Mouse (Mus musculus) neural tube, embryonic 15.5 days (tissue): ENCODE results near the gene 6030445D17Rik. TPM values are rescaled to one million over a fixed set of nuclear protein-coding genes. Genes with fewer than 3 reads are reported as not detected.

Source experiments
- ATAC-seq: fragments of 200-750 bp; cut with Nextera tagmentation; 2 replicates; pipeline ENCODE4 v1.8.0; 2017; ENCODE audit warnings: mild to moderate bottlenecking, moderate TSS enrichment, moderate library complexity; ENCODE audit not compliant: low FRiP score
- H3K27ac ChIP-seq: fragments of 300-500 bp; sonication (generic); replicated peaks from 2 replicates; pipeline ENCODE4 v1.5.1; 2015; ENCODE audit warnings: mild to moderate bottlenecking, inconsistent platforms
- H3K27me3 ChIP-seq: fragments of 300-500 bp; sonication (generic); replicated peaks from 2 replicates; pipeline ENCODE4 v1.6.1; 2015; ENCODE audit warnings: inconsistent platforms
- H3K36me3 ChIP-seq: fragments of 300-500 bp; sonication (generic); 2 replicates; pipeline ENCODE4 v1.6.1; 2015; ENCODE audit warnings: inconsistent platforms
- H3K4me1 ChIP-seq: fragments of 300-500 bp; sonication (generic); 2 replicates; pipeline ENCODE4 v1.6.1; 2015; ENCODE audit warnings: inconsistent platforms
- H3K4me2 ChIP-seq: fragments of 300-500 bp; sonication (generic); 2 replicates; pipeline ENCODE4 v1.6.1; 2015; ENCODE audit warnings: inconsistent platforms, mild to moderate bottlenecking, moderate library complexity
- H3K4me3 ChIP-seq: fragments of 300-500 bp; sonication (generic); replicated peaks from 2 replicates; pipeline ENCODE4 v1.5.1; 2015; ENCODE audit warnings: mild to moderate bottlenecking, inconsistent platforms
- H3K9ac ChIP-seq: fragments of 300-500 bp; sonication (generic); replicated peaks from 2 replicates; pipeline ENCODE4 v1.6.1; 2015; ENCODE audit warnings: mild to moderate bottlenecking, inconsistent platforms
- H3K9me3 ChIP-seq: fragments of 300-500 bp; sonication (generic); replicated peaks from 2 replicates; pipeline ENCODE4 v1.6.1; 2016; ENCODE audit warnings: inconsistent platforms
- WGBS: fragments of 180-500 bp; shearing (Covaris S2); methylation state at CpG from one replicate; pipeline ENCODE4 v1.1.7; 2015; ENCODE audit warnings: mixed read lengths; 5-methylcytosine and 5-hydroxymethylcytosine counted together
- polyA plus RNA-seq: library from polyadenylated mRNA; unstranded; fragments of >200 nt; fragmentation: Nextera tagmentation; extraction: Ambion mirVana; gene quantifications from 2 replicates; pipeline ENCODE4 v1.2.1, GENCODE M21; 2015

6030445D17Rik gene
- 0.19 and 0.47 TPM in 2 replicates for polyA plus RNA-seq

DNA sequence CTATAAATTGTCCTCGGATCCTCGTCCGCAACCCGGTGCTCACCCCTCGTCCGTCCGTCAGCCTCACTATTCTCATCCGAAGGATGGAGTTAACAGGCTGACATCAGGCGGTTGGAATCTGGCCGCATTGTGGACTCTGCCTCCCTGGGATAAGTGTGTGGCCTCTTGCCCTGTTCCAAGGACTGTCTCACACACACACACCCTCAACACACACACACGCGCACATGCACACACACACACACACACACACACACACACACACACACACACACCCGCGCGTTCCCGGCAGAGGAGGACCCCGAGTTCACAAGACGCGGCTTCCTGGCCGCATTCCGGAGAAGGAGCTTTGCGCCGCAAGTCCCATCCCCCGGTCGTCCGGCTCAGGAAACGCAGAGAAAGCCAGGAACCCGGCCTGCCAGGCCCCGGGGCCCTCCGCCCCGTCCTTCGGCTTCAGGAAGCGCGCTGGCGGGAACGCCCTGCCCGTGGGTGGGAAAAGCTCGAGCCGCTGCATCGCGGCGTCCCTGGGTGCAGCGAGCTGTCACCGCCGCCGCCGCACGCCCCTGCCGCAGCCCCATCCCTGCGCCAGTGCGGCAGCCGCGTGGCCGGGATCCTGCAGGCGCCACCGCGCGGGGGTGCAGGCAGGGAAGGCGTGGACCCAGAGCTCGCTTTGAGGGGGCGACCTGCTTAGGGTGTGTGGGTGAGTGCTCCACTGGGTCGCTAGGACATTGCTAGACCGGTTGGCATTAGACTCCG lies at the start of gene 6030445D17Rik:
Gene 6030445D17Rik (plus strand): TSS at position 165 of the 753 bp plus-strand sequence.
- peak within 1 kb of the TSS; percentile 81 for H3K27ac ChIP-seq
- no peaks in the 10 kb centered on the region for H3K36me3 ChIP-seq
- H3K27me3 ChIP-seq: peaks cover 20% of the 10 kb centered on the region
- peaks cover 28% of the 10 kb centered on the region for H3K4me1 ChIP-seq
- under 1% methylated on average over 53 of the region's 64 CpGs for WGBS
- H3K9me3 ChIP-seq: no peaks in the 10 kb centered on the region
- peak within 1 kb of the TSS; percentile 81 for H3K9ac ChIP-seq
- ATAC-seq: peak; percentile 81
- H3K4me2 ChIP-seq: peak within 1 kb of the TSS; percentile 96
- H3K4me3 ChIP-seq: peak within 1 kb of the TSS; percentile 71

DNA sequence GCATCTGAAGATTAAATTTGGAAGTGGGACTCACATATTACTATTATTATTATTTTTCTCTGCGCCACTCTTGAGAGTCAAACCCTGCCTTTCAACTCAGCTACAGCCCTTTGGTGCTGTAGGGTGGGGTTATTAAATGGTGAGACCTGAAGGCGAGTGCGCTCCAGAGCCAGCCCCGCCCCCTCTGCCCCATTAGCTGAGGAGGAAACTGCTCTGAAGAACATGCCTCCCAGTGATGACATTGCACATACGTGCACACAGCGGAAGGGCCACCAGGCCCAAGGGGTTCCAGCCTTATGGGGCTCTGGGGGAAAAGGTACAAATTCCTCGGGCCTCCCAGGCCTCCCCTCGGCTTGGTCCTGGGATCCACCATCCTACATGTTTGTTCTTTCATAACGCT lies 46.6 kb upstream of the 6030445D17Rik start:
- no peak for ATAC-seq
- Histone ChIP-seq H3K27ac (no peak overlapping the region), H3K27me3 (no peaks in the 10 kb centered on the region), H3K9me3 (no peaks in the 10 kb centered on the region), H3K36me3 (no peaks in the 10 kb centered on the region), H3K4me1 (peaks cover 16% of the 10 kb centered on the region), H3K4me2 (no peak overlapping the region), H3K9ac (no peak overlapping the region), H3K4me3 (no peak overlapping the region)
- 87% methylated on average over 9 of the region's 9 CpGs for WGBS

DNA sequence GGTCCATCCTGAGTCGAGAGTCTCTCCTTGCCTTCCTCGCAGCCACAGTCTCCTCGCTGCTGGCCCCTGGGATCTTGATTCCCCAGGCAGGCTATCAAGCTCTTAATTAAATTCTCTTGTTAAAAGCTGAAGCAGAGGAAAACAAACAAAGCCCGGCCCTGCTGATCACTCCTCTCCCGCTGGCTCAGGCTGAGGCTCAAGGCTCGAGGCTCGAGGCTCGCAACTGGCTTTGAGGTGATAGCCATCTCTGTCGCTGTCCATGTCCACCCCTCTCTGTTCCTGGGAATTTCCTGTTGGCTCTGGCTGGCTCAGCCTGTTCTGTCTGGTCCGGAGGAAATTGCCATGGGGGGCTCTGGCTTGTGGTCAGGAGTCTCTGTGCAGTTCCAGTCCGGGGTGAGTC lies 43.1 kb upstream of the 6030445D17Rik start:
- WGBS: 18% methylated on average over 11 of the region's 11 CpGs
- no peaks in the 10 kb centered on the region for H3K36me3 ChIP-seq
- no peak for ATAC-seq

GRCm38 (mm10) chr4:136419386-136419785 lies 42.7 kb upstream of the 6030445D17Rik start:
- no peaks in the 10 kb centered on the region for H3K36me3 ChIP-seq
- no peak overlapping the region for H3K9ac ChIP-seq
- H3K4me1 ChIP-seq: peaks cover 17% of the 10 kb centered on the region
- no peak overlapping the region for H3K4me3 ChIP-seq
- H3K27me3 ChIP-seq: peaks cover 15% of the 10 kb centered on the region
- ATAC-seq: no peak
- H3K9me3 ChIP-seq: no peaks in the 10 kb centered on the region
- 80% methylated on average over 6 of the region's 6 CpGs for WGBS
- H3K4me2 ChIP-seq: no peak overlapping the region
- H3K27ac ChIP-seq: no peak overlapping the region

More for the DNA sequence above, 43.1 kb upstream of the 6030445D17Rik start:
- H3K9ac ChIP-seq: no peak overlapping the region
- peaks cover 11% of the 10 kb centered on the region for H3K27me3 ChIP-seq
- no peaks in the 10 kb centered on the region for H3K9me3 ChIP-seq
- no peak overlapping the region for H3K4me3 ChIP-seq
- H3K4me1 ChIP-seq: peaks cover 13% of the 10 kb centered on the region
- no peak overlapping the region for H3K27ac ChIP-seq
- H3K4me2 ChIP-seq: no peak overlapping the region

DNA sequence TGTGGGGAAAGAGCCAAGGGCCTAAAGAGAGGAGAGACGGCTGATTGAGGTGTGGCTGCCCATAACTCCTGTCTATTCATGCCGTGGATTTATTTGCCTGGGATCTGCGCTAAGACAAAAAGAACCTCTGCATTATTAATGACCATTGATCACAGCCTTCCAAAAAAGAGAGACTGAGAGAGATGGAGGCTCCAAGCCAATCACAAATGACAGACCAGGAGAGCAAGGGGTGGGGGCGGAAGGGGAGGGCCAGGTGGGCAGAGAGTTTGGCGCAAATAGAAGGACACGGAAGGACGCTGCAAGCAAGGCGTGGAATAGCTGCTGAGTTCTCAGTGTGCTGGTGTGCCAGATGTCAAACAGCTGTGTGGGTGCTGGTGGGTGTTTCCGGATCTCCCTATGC lies 38.8 kb upstream of the 6030445D17Rik start, which contains the start of gene Htr1d:
Gene Htr1d (plus strand): TSS at position 301 of the 400 bp plus-strand sequence.
- H3K27ac ChIP-seq: no peak within 1 kb of the TSS
- peak within 1 kb of the TSS; percentile 97 for H3K4me2 ChIP-seq
- H3K27me3 ChIP-seq: peaks cover 31% of the 10 kb centered on the region
- H3K9me3 ChIP-seq: no peaks in the 10 kb centered on the region
- 61% methylated on average over 9 of the region's 9 CpGs for WGBS
- peak within 1 kb of the TSS; percentile 54 for H3K9ac ChIP-seq
- H3K4me1 ChIP-seq: peaks cover 24% of the 10 kb centered on the region
- no peaks in the 10 kb centered on the region for H3K36me3 ChIP-seq
- H3K4me3 ChIP-seq: peak within 1 kb of the TSS; percentile 52
- ATAC-seq: no peak

- WGBS: 1% methylated on average over 63 of the region's 70 CpGs
- no peak overlapping the region for H3K27ac ChIP-seq
- peaks cover 35% of the 10 kb centered on the region for H3K27me3 ChIP-seq
- H3K9me3 ChIP-seq: no peaks in the 10 kb centered on the region
- peak overlapping the region; percentile 97 for H3K4me2 ChIP-seq
- H3K4me3 ChIP-seq: peak overlapping the region; percentile 52
- H3K9ac ChIP-seq: peak overlapping the region; percentile 54
- H3K36me3 ChIP-seq: no peaks in the 10 kb centered on the region
- ATAC-seq: peak; percentile 27; the same call in 1 of the 2 replicates
- peaks cover 18% of the 10 kb centered on the region for H3K4me1 ChIP-seq
Observed at GRCm38 (mm10) chr4:136424120-136424999, 37.7 kb upstream of the 6030445D17Rik start.

- H3K27me3 ChIP-seq: peaks cover 35% of the 10 kb centered on the region
- peak overlapping the region; percentile 52 for H3K4me3 ChIP-seq
- H3K27ac ChIP-seq: no peak overlapping the region
- H3K9ac ChIP-seq: peak overlapping the region; percentile 54
- peaks cover 19% of the 10 kb centered on the region for H3K4me1 ChIP-seq
- 3% methylated on average over 15 of the region's 15 CpGs for WGBS
- no peak for ATAC-seq
- no peaks in the 10 kb centered on the region for H3K36me3 ChIP-seq
- peak overlapping the region; percentile 97 for H3K4me2 ChIP-seq
- H3K9me3 ChIP-seq: no peaks in the 10 kb centered on the region
Observed at GRCm38 (mm10) chr4:136425000-136425288, 37.1 kb upstream of the 6030445D17Rik start.

GRCm38 (mm10) chr4:136430609-136431375 lies 31.3 kb upstream of the 6030445D17Rik start:
- Histone ChIP-seq H3K4me3 (no peak overlapping the region), H3K4me2 (no peak overlapping the region), H3K9me3 (no peaks in the 10 kb centered on the region), H3K27ac (no peak overlapping the region), H3K4me1 (peaks cover 15% of the 10 kb centered on the region), H3K36me3 (no peaks in the 10 kb centered on the region), H3K27me3 (peaks cover 8% of the 10 kb centered on the region; the same call in 1 of the 2 replicates), H3K9ac (no peak overlapping the region)
- no peak for ATAC-seq
- 24% methylated on average over 11 of the region's 11 CpGs for WGBS

- ATAC-seq: no peak
- Histone ChIP-seq H3K27ac (no peak overlapping the region), H3K9me3 (no peaks in the 10 kb centered on the region), H3K36me3 (no peaks in the 10 kb centered on the region), H3K9ac (no peak overlapping the region), H3K4me1 (peaks cover 15% of the 10 kb centered on the region), H3K4me3 (no peak overlapping the region), H3K27me3 (peaks cover 4% of the 10 kb centered on the region; the same call in 1 of the 2 replicates), H3K4me2 (no peak overlapping the region)
- WGBS: 0% methylated on average over 3 of the region's 3 CpGs
Observed at GRCm38 (mm10) chr4:136431376-136431693, 30.7 kb upstream of the 6030445D17Rik start.

DNA sequence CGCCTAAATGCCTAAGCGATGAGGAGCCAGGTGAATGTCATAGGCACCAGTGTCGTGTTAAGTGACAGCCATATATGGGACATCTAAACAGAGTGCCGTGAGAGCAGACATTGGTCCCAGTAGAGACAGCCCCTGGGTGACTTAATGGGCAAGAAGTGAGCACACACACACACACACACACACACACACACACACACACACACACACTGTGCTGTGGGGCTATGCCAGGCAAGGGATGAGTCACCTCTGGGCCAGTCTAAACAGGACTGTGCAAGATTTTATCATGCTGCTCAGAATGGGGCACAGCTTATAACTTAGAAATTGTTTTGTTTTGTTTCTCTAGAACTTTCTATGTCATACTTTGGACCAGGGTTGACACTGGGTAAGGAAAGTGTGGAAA lies 28.0 kb upstream of the 6030445D17Rik start:
- 90% methylated on average over 4 of the region's 4 CpGs for WGBS
- H3K36me3 ChIP-seq: no peaks in the 10 kb centered on the region
- H3K27ac ChIP-seq: no peak overlapping the region
- peaks cover 18% of the 10 kb centered on the region for H3K4me1 ChIP-seq
- no peak overlapping the region for H3K4me2 ChIP-seq
- H3K9me3 ChIP-seq: no peaks in the 10 kb centered on the region
- no peaks in the 10 kb centered on the region for H3K27me3 ChIP-seq
- H3K9ac ChIP-seq: no peak overlapping the region
- H3K4me3 ChIP-seq: no peak overlapping the region
- ATAC-seq: no peak

DNA sequence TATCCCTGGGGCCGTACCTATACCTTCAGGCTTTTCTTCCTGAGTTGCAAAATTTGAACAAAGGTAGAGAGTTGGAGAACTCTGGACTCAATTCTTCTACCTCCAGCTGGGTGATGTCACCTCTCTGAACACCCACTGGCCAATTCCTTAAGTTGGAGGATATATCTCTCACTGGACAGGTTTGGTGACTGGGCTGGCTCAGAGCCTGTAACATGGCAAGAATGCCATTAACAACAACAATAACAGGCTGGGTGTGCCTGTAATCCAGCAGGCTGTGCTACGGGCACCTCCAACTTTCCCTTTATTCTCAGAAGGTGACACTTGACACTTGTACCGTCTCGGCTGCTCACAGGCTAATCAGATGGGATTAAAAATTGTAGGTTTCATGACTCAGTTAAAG lies 22.9 kb upstream of the 6030445D17Rik start:
- ATAC-seq: no peak
- Histone ChIP-seq H3K9me3 (no peaks in the 10 kb centered on the region), H3K36me3 (no peaks in the 10 kb centered on the region), H3K9ac (no peak overlapping the region), H3K4me1 (peaks cover 3% of the 10 kb centered on the region; the same call in 1 of the 2 replicates), H3K4me3 (no peak overlapping the region), H3K27me3 (no peaks in the 10 kb centered on the region), H3K27ac (no peak overlapping the region), H3K4me2 (no peak overlapping the region)
- 60% methylated on average over 4 of the region's 4 CpGs for WGBS
